Mouse (Mus musculus) monocyte, adult 2 months (primary cell): ENCODE results near the gene 1700001K19Rik.
"Not testable (repeated sequence)": the region's sequence is repeated elsewhere in the genome, so short reads cannot be mapped to it uniquely, and the experiment has no call there.

Experiments used
- DNase-seq, 2 experiments: peaks; one replicate each; pipeline ENCODE4 v3.0.0; 2022; ENCODE audit warnings: low spot score in 2 of 2, low read depth in 1 of 2

Gene 1700001K19Rik

GRCm38 (mm10) chr12:110682561-110683299 is at the start of gene 1700001K19Rik:
Gene 1700001K19Rik (minus strand): TSS chr12:110682619.
- no peak for DNase-seq

GRCm38 (mm10) chr12:110726428-110726827 is 44.0 kb upstream of the 1700001K19Rik start:
- DNase-seq = no peak

- no peak for DNase-seq
Observed at GRCm38 (mm10) chr12:110725489-110725888, 43.1 kb upstream of the 1700001K19Rik start.

- no peak for DNase-seq
Observed at GRCm38 (mm10) chr12:110725051-110725450, 42.6 kb upstream of the 1700001K19Rik start.

GRCm38 (mm10) chr12:110716004-110716403 is 33.6 kb upstream of the 1700001K19Rik start:
- DNase-seq = no peak

GRCm38 (mm10) chr12:110714215-110714614 is 31.8 kb upstream of the 1700001K19Rik start:
- no peak for DNase-seq

GRCm38 (mm10) chr12:110713784-110714183 is 31.4 kb upstream of the 1700001K19Rik start:
- no peak for DNase-seq

- no peak for DNase-seq
Observed at GRCm38 (mm10) chr12:110711270-110711669, 28.9 kb upstream of the 1700001K19Rik start.

GRCm38 (mm10) chr12:110707451-110707850 is 25.0 kb upstream of the 1700001K19Rik start:
- no peak for DNase-seq

GRCm38 (mm10) chr12:110706337-110707231 is 24.2 kb upstream of the 1700001K19Rik start:
- peak; percentile 69 to 72 for DNase-seq

- DNase-seq = not testable (repeated sequence)
Observed at GRCm38 (mm10) chr12:110705419-110705818, 23.0 kb upstream of the 1700001K19Rik start.

GRCm38 (mm10) chr12:110703682-110704081 is 21.3 kb upstream of the 1700001K19Rik start:
- no peak for DNase-seq

GRCm38 (mm10) chr12:110703008-110703471 is 20.6 kb upstream of the 1700001K19Rik start:
- peak; percentile 62 to 67 for DNase-seq

GRCm38 (mm10) chr12:110702556-110702955 is 20.1 kb upstream of the 1700001K19Rik start, which contains the start of gene Hsp90aa1:
Gene Hsp90aa1 (minus strand): TSS chr12:110702728.
- no peak for DNase-seq

GRCm38 (mm10) chr12:110701363-110701762 is 18.9 kb upstream of the 1700001K19Rik start:
- not testable (repeated sequence) for DNase-seq

- no peak for DNase-seq
Observed at GRCm38 (mm10) chr12:110700730-110701129, 18.3 kb upstream of the 1700001K19Rik start.

- no peak for DNase-seq
Observed at GRCm38 (mm10) chr12:110699171-110699547, 16.7 kb upstream of the 1700001K19Rik start.

- no peak for DNase-seq
Observed at GRCm38 (mm10) chr12:110698523-110699170, 16.2 kb upstream of the 1700001K19Rik start.

- no peak for DNase-seq
Observed at GRCm38 (mm10) chr12:110698080-110698479, 15.7 kb upstream of the 1700001K19Rik start.

GRCm38 (mm10) chr12:110697457-110697856 is 15.0 kb upstream of the 1700001K19Rik start:
- no peak for DNase-seq

GRCm38 (mm10) chr12:110696975-110697400 is 14.6 kb upstream of the 1700001K19Rik start:
- DNase-seq = no peak
